Comparison of ENCODE assay signal across 12 mouse cellular contexts in genomic region chr6:100025531-100025951, GRCm38 (mm10).
A peak's percentile ranks its signal among the peaks of the same experiment; 100 is the strongest.
DNase-seq lines count a peak whose midpoint lies in the region; ATAC-seq and TF ChIP-seq lines count a peak whose summit lies in the region.
"Had no signal": no experiment of that assay in that cellular context is flagged by ENCODE, and none has a peak within 500 bp of the region (broad histone marks: within the 10 kb centered on the region; RNA-seq: fewer than 3 reads in every experiment).

No protein-coding gene starts in this region.

- peak; percentile 43 for DNase-seq in embryo, embryonic 11.5 days (ENCODE audit: low read depth, low spot score)
- no peak for DNase-seq in embryo, embryonic 10.5 days (ENCODE audit: low spot score)
- DNase-seq in testis, postnatal 10 days (ENCODE audit: low spot score), result peak; percentile 52
- DNase-seq in testis, postnatal 14 days (ENCODE audit: low spot score), result no peak
- DNase-seq in limb, embryonic 14.5 days (ENCODE audit: low spot score), result peak; percentile 79
- DNase-seq in heart, postnatal 4 days, result no peak
- DNase-seq in gastrocnemius, adult 8-10 months (ENCODE audit: low spot score in 2 of 2), result no peak
- no peak for DNase-seq in kidney, adult 11 months
- DNase-seq: gastrocnemius, postnatal 14 days; lung, postnatal 10 days had no signal

- H3K9me3 ChIP-seq in limb, embryonic 14.5 days (ENCODE audit: control insufficient read depth, low read length), result no peaks in the 10 kb centered on the region
- H3K9me3 ChIP-seq: intestine, embryonic 15.5 days had no signal

- H3K9ac ChIP-seq in limb, embryonic 14.5 days (ENCODE audit: low read depth, low read length, severe bottlenecking), result no peak overlapping the region
- H3K9ac ChIP-seq: intestine, embryonic 15.5 days had no signal

- H3K4me1 ChIP-seq in limb, embryonic 14.5 days (ENCODE audit: control insufficient read depth, insufficient read depth, low read length), result peaks cover 8% of the 10 kb centered on the region
- H3K4me1 ChIP-seq: intestine, embryonic 15.5 days had no signal

- H3K4me3 ChIP-seq in limb, embryonic 14.5 days (replicated peaks; ENCODE audit: low read length), result no peak overlapping the region
- H3K4me3 ChIP-seq: intestine, embryonic 15.5 days had no signal

- WGBS in limb, embryonic 14.5 days, result 12% methylated on average over 5 of the region's 5 CpGs

- H3K27me3 ChIP-seq in limb, embryonic 14.5 days (ENCODE audit: control insufficient read depth, insufficient read depth, low read length), result no peaks in the 10 kb centered on the region
- H3K27me3 ChIP-seq: intestine, embryonic 15.5 days had no signal

- no peak overlapping the region for H3K4me2 ChIP-seq in limb, embryonic 14.5 days (replicated peaks; ENCODE audit: low read depth, low read length, severe bottlenecking)
- H3K4me2 ChIP-seq: intestine, embryonic 15.5 days had no signal

- H3K27ac ChIP-seq in limb, embryonic 14.5 days (replicated peaks; ENCODE audit: low read depth, low read length), result 0 out of 2 replicates have a peak overlapping the region, but pooled peaks have one; percentile 1
- H3K27ac ChIP-seq: intestine, embryonic 15.5 days had no signal

- no peak for TF ChIP-seq POLR2A in limb, embryonic 14.5 days (IDR thresholded peaks at IDR 0.05; ENCODE audit: borderline replicate concordance, extremely low read depth, insufficient read depth, insufficient read length)

- H3K36me3 ChIP-seq in limb, embryonic 14.5 days (ENCODE audit: control insufficient read depth, insufficient read depth, low read length), result no peaks in the 10 kb centered on the region
- H3K36me3 ChIP-seq: intestine, embryonic 15.5 days had no signal

- ATAC-seq in limb, embryonic 14.5 days (ENCODE audit: low FRiP score, low read depth), result peak; percentile 62
- ATAC-seq: CD4-positive, CD25-positive, alpha-beta regulatory T cell, adult 4 months; intestine, embryonic 15.5 days had no signal

Comparison
In these comparisons a context has a peak if more than half of its experiments do, and no peak if none do; other contexts are left out.
1. DNase-seq: peak in embryo, embryonic 11.5 days (single experiment), testis, postnatal 10 days (single experiment) and limb, embryonic 14.5 days (single experiment); none in embryo, embryonic 10.5 days (single experiment), testis, postnatal 14 days (single experiment), heart, postnatal 4 days (single experiment), gastrocnemius, adult 8-10 months (0 of 2) and kidney, adult 11 months (single experiment).